Mouse (Mus musculus) embryonic stem cell, embryonic (primary cell): ENCODE results near the gene Cgnl1.
"Not testable (repeated sequence)": the region's sequence is repeated elsewhere in the genome, so short reads cannot be mapped to it uniquely, and the experiment has no call there.

Experiments used
- CTCF ChIA-PET, 4 experiments: fragments of 300-600 bp in 2 of 4; fragments of 350-600 bp in 2 of 4; sonication (Branson Sonifier 250); formaldehyde crosslinking; loops; one replicate each; lab custom pipeline; 2022; ENCODE audit warnings: inconsistent platforms in 2 of 4; lab: Charles Lee
- POLR2A ChIA-PET, 4 experiments: fragments of 300-600 bp in 2 of 4; fragments of 350-600 bp in 2 of 4; sonication (Branson Sonifier 250); formaldehyde crosslinking; loops; one replicate each; lab custom pipeline; 2022; ENCODE audit warnings: antibody characterized with exemption in 4 of 4, inconsistent platforms in 1 of 4; lab: Charles Lee

The Cgnl1 gene

GRCm38 (mm10) chr9:71634916-71635315 is 136.5 kb downstream of the Cgnl1 start:
- POLR2A ChIA-PET = interaction anchor here in 1 of 4 experiments (0.7 kb wide), 1 partner anchor 11 kb away, joined by 3 read pairs; no protein-coding TSS in a partner anchor
- CTCF ChIA-PET = interaction anchor here in 1 of 4 experiments (3.0 kb wide), 1 partner anchor 10 kb away, joined by 9 read pairs; no protein-coding TSS in a partner anchor

DNA sequence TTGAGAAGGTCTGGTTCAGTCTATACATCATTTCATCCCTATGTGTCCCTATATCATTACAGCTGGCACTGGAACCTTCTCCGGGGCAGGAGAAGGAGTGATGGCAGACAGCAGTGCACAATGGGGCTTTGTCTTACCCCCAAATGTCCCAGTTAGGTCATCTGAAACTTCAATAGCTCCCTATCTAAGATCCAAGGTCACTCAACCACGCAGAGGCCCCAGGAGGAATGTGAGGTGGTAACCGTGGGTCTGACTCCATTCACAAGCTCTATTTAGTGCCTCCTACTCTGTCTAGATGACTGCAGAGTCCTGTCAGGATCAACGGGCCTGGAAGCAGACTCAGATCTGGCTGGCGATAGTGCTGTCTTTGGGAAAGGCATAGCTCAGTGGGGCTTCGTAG is 142.5 kb downstream of the Cgnl1 start:
- CTCF ChIA-PET = interaction anchor here in 3 of 4 experiments (0.6 to 9.2 kb wide), 6 partner anchors 14 to 990 kb away, joined by 3 to 140 read pairs (median 10); no protein-coding TSS in a partner anchor
- POLR2A ChIA-PET = interaction anchor here in 1 of 4 experiments (1.7 kb wide), 1 partner anchor 11 kb away, joined by 5 read pairs; no protein-coding TSS in a partner anchor

GRCm38 (mm10) chr9:71628286-71628685 is 143.1 kb downstream of the Cgnl1 start:
- ChIA-PET POLR2A (no interaction called here), CTCF (interaction anchor here in 3 of 4 experiments (1.6 to 9.2 kb wide), 4 partner anchors 13 to 15 kb away, joined by 4 to 140 read pairs (median 61); no protein-coding TSS in a partner anchor)

DNA sequence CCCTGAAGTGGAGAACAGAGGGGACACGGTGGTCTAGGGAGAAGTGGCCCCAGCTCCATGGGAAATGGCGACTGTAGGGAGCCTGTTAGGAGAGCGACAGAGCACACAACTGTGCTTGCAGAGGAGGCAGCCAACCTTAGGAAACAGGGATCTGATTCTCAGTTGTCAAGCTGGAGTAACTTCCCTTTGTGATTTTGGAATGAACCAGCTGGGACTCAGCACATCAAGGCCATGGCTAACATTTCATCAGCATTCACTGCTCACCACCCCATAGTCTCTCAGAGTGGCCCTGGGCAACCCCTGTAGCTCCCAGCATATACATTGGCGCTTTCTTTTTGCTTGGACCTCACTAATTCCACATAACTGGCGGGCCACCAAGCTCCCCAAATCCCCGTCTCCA is 145.4 kb downstream of the Cgnl1 start:
- CTCF ChIA-PET = interaction anchor here in 3 of 4 experiments (1.0 to 9.2 kb wide), 15 partner anchors 9 to 497 kb away, joined by 3 to 140 read pairs (median 5); no protein-coding TSS in a partner anchor
- POLR2A ChIA-PET = no interaction called here

GRCm38 (mm10) chr9:71624793-71625495 is 146.5 kb downstream of the Cgnl1 start:
- ChIA-PET POLR2A (no interaction called here), CTCF (interaction anchor here (0.6 to 9.2 kb wide), 69 partner anchors 8 to 584 kb away, joined by 3 to 140 read pairs (median 4); partner anchors contain the start of genes Myzap (in 2 of the 4) and Cgnl1 (in 1 of the 4))

DNA sequence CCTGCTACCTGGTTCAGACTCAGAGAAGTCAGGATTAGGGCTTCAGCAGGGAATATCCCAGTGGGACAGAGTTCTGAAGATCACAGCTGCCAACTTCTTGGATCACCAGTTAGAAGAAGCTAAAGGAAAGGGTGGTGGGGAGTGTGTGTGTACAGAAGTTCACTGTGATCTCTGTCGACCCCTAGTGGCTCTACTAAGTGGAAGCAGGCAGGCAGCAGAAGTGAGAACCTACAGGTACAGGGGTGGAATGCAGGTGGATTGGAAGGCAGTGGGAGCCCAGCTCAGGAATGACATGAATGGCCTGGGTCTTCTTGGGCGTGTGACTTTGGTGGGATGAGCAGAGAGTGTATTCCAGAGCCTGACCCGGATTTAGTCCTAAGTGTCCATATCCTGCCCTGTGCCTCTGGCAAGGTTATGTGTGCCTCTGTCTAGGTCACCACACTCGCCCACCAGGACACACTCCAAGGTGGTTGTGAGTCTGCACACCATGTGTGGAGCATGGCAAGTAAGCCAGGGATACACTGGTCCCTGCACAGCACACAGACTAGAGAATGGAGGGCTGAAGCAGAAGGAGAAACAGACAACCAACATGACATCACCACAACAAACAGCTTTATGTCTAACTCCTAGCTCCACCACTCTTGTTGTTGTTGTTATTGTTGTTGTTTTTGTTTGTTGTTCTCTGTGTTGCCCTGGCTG is 147.4 kb downstream of the Cgnl1 start:
- POLR2A ChIA-PET = interaction anchor here in 3 of 4 experiments (0.6 to 1.0 kb wide), 4 partner anchors 9 to 30 kb away, joined by 3 to 4 read pairs (median 4); no protein-coding TSS in a partner anchor
- CTCF ChIA-PET = interaction anchor here (0.6 to 9.2 kb wide), 88 partner anchors 7 to 786 kb away, joined by 3 to 140 read pairs (median 4); partner anchors contain the start of genes Myzap (in 2 of the 4), Aldh1a2 (in 1 of the 4) and Cgnl1 (in 1 of the 4)

DNA sequence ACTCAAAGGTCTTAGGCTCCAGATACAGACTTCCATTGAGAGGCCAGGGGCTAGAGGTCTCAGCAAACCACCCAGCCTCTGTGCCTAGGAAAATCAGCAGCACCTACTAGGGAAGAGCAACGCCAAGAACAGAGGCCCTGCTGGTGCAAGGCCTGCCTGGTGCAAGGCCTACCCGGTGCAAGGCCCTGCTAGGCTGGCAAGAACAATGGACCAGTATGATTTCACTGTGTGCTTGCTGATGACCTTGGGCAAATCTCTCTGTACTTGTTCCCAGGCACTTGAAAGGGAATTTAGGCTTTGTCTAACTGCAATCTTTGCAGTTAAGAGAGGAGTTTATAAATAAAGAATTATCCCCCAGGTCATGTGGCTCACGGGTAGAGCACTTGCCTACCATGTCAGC is 148.8 kb downstream of the Cgnl1 start:
- ChIA-PET CTCF (interaction anchor here in 2 of 4 experiments (1.1 to 9.2 kb wide), 5 partner anchors 8 to 261 kb away, joined by 5 to 140 read pairs (median 13); partner anchors contain the start of gene Myzap (in 1 of the 2)), POLR2A (no interaction called here)

DNA sequence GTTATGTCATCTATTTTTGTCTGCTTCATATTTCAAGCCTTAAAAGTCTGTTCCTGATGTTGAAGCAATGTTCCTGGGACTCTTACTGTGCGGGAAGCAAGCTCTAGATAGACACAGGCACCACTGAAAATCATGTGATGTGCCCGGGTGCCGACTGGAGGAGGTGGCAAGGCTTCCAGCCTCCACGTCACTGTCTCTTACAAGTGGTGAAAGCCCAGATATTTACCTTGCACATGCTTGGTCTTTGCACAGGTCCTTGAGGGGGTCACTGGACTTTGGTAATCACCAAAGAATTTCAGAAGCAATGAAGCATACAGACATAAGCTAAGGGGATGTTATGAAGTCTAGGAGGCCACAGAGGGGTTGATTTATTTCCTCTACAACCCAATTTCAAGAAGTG is 149.4 kb downstream of the Cgnl1 start:
- ChIA-PET CTCF (interaction anchor here in 2 of 4 experiments (0.5 to 1.2 kb wide), 3 partner anchors 9 to 48 kb away, joined by 3 to 5 read pairs (median 4); no protein-coding TSS in a partner anchor), POLR2A (interaction anchor here in 2 of 4 experiments (0.9 to 1.4 kb wide), 2 partner anchors 15 to 144 kb away, joined by 3 read pairs; no protein-coding TSS in a partner anchor)

DNA sequence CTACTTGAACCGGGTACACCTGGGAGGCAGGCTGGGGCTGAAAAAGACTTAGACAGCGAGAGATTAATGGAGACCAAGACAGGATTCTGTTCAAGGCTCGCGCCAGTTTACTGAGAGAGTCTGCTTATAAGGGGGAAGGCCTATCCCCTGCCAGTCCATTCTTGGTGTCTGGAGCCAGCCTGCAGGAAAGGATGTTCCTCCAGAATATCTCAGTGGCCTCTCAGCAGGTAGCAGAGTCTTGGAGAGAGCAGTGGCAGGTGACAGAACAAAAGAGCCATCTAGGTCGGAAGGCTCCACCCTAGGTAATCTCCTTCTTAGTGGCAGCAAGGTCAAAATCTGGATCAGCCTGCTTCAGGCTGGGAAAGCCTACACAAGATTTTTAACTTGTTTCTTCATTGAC is 151.3 kb downstream of the Cgnl1 start:
- CTCF ChIA-PET, POLR2A ChIA-PET: not testable (repeated sequence)

- POLR2A ChIA-PET = interaction anchor here in 2 of 4 experiments (1.1 to 1.3 kb wide), 2 partner anchors 12 to 132 kb away, joined by 3 to 5 read pairs; partner anchors contain the start of gene Polr2m (in 1 of the 2)
- CTCF ChIA-PET = interaction anchor here (0.5 to 9.5 kb wide), 55 partner anchors 8 to 651 kb away, joined by 3 to 140 read pairs (median 4); partner anchors contain the start of genes Myzap (in 2 of the 4), Cgnl1 (in 1 of the 4) and Polr2m (in 1 of the 4)
These were observed 154.0 kb downstream of the Cgnl1 start for GRCm38 (mm10) chr9:71617363-71617762.

DNA sequence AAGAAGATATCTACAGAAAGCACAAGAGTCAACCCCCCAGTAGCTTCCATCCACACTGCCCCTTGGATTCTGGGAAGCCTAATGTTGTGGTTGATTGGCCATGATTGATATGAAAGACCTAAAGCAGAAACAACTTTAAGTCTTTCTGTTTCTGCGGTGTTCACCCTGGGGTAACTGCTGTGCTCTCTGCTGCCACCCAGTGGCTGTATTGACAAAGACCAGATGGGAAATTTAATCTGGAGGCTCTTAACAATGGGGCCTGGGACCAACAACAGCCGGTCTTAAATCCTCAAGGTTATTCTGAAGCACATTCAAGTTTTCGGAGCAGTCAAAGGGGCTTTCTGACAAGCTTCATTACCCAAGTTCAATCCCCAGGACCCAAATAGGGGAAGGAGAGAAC is 155.2 kb downstream of the Cgnl1 start:
- ChIA-PET POLR2A (interaction anchor here in 2 of 4 experiments (0.6 to 0.7 kb wide), 3 partner anchors 99 to 360 kb away, joined by 3 to 5 read pairs (median 4); no protein-coding TSS in a partner anchor), CTCF (interaction anchor here (0.5 to 9.5 kb wide), 45 partner anchors 9 to 557 kb away, joined by 3 to 140 read pairs (median 5); partner anchors contain the start of gene Myzap (in 2 of the 4))

DNA sequence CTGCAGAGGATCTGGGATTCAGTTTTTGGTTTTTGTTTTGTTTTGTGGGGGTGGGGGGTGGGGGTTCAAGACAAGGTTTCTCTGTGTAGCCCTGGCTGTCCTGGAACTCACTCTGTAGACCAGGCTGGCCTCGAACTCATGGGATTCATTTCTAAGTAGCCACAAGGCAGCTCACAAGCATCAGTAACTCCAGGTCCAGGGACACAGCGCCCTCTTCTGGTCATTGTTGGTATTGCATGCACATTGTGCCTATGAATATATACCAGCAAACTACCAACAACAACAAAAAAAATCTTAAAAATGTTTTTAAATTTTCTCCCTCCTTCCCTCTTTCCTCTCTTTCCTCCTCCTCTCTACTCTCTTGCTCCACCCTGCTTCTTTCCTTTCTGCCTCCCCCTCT is 156.8 kb downstream of the Cgnl1 start:
- ChIA-PET POLR2A (interaction anchor here in 3 of 4 experiments (0.6 to 1.0 kb wide), 3 partner anchors 9 to 1318 kb away, joined by 3 to 4 read pairs (median 3); partner anchors contain the start of gene Polr2m (in 1 of the 3)), CTCF (interaction anchor here (0.6 to 9.5 kb wide), 66 partner anchors 9 to 1049 kb away, joined by 3 to 140 read pairs (median 4); partner anchors contain the start of genes Mindy2 (in 1 of the 4) and Myzap (in 1 of the 4))

DNA sequence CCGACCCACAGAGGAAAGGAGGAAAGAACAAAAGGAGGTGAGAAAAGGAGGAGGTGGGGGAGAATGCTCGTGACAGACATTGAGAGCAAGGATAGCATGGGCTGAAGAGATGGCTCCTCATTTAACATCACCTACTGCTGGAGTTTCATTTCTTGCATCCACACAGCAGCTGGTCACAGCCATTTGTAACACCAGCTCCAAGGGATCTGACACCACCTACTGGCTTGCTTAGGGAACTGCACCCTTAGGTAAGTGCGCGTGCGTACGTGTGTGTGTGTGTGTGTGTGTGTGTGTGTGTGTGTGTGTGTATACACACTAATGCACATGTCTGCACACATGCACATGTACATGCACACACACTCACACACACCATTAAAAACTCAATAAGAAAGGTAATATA is 158.4 kb downstream of the Cgnl1 start:
- ChIA-PET POLR2A (interaction anchor here in 3 of 4 experiments (0.6 to 1.0 kb wide), 4 partner anchors 64 to 571 kb away, joined by 3 to 5 read pairs (median 3); no protein-coding TSS in a partner anchor), CTCF (interaction anchor here (0.5 to 9.5 kb wide), 71 partner anchors 9 to 1302 kb away, joined by 3 to 140 read pairs (median 4); partner anchors contain the start of genes Myzap (in 3 of the 4), Cgnl1 (in 1 of the 4) and Polr2m (in 1 of the 4))

DNA sequence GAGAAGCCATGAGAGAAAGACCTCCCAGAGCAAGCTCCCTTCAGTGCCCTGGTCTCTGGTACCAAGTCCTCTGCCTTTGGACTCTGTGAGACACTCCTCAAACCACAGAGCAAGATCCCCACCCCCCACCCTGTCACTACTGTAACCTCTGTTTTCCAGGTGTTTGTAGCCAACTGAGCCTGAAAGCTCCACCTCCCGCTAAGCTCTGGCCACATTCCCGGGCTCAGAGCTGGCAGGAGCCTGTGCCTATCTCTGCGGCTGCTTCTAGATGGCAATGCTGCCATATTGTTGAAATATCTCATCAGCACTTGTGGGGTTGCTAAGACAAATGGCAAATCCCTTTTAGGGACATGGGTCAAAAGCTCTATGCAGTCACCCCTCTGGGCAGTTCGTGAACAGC is 159.5 kb downstream of the Cgnl1 start:
- POLR2A ChIA-PET = interaction anchor here in 1 of 4 experiments (0.7 kb wide), 1 partner anchor 351 kb away, joined by 7 read pairs; no protein-coding TSS in a partner anchor
- CTCF ChIA-PET = interaction anchor here (0.6 to 9.5 kb wide), 16 partner anchors 9 to 401 kb away, joined by 3 to 140 read pairs (median 10); partner anchors contain the start of gene Myzap (in 1 of the 4)

GRCm38 (mm10) chr9:71609010-71609409 is 162.4 kb downstream of the Cgnl1 start:
- ChIA-PET POLR2A (no interaction called here), CTCF (interaction anchor here in 2 of 4 experiments (1.0 to 9.5 kb wide), 4 partner anchors 8 to 18 kb away, joined by 3 to 140 read pairs (median 54); partner anchors contain the start of gene Myzap (in 1 of the 2))

GRCm38 (mm10) chr9:71606296-71607057 is 164.9 kb downstream of the Cgnl1 start:
- POLR2A ChIA-PET = no interaction called here
- CTCF ChIA-PET = interaction anchor here in 1 of 4 experiments (1.1 kb wide), 1 partner anchor 17 kb away, joined by 3 read pairs; no protein-coding TSS in a partner anchor
